Mouse (Mus musculus) kidney, adult 2 months (tissue): ENCODE measurements around the gene Sgta.

ENCODE experiments used
- CTCF ChIP-seq: fragments of 200-500 bp; conservative IDR thresholded peaks from 2 replicates; pipeline ENCODE4 v1.5.1; 2011; ENCODE audit warnings: low read depth, mild to moderate bottlenecking, control low read depth, low read length, moderate library complexity, mixed read lengths; ENCODE audit not compliant: insufficient read depth, insufficient read length
- POLR2A ChIP-seq: fragments of 200-500 bp; IDR thresholded peaks from one replicate; pipeline ENCODE4 v1.6.1; 2011; ENCODE audit warnings: low read depth, low read length, control low read depth

DNA sequence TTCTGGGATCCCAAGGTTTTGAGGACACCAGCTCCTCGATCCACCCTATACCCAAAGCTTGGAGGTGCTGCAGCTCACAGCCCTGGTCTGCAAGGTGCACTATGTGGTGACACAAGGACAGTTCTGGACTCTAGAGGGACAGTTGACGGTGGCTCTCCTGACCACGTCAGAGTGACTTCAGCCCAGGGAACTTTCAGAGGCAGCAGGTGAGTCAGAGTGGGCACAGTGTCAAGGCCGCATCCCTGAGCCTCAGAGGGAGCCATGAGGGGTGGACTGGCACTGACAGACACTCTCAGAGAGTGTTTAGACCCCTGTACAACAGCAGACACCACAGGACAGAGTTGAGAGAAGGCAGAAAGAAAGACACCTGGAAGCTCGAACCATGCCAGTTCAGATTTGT, 7.4 kb downstream of the Sgta start:
- TF ChIP-seq POLR2A (no peak), CTCF (no peak)
